Mouse (Mus musculus) right cerebral cortex, postnatal 25 days (tissue): ENCODE measurements at regions not wholly inside any gene's neighbourhood (a gene's known extent, or its start where the extent isn't known, plus 50 kb on each side); places are given as distances from the start of the nearest gene placed in this dataset.

Experiments
- DNase-seq: peaks from one replicate; pipeline ENCODE4 v3.0.0; 2022

DNA sequence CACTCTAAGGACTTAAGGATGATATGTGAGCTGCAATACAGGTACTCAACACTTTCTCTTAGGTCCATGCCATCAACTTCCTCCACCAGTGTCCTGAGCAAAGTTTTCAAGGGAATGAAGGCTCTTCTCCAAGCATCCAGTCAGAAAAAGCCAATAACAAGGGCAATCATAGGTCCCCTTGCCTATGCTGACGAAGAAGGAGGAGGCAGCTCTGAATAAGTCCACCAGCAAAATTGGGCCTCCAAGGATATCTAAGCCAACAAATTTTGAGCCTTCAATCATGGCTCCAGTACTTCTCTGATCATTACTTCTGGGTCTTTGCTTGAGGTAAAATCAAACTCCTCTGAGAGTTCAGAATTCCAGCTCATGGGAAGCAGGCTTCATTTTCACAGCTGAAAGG, 293.1 kb downstream of the Snurf start:
- peak; percentile 56 for DNase-seq
